Mouse (Mus musculus): ENCODE results near the gene Cd274. TPM values are rescaled to one million over a fixed set of nuclear protein-coding genes. Genes with fewer than 3 reads are reported as not detected.

Cd274 gene
- total RNA-seq, 4 experiments from 2014 or later: 3.0 to 3.6 (median 3.4) TPM

DNA sequence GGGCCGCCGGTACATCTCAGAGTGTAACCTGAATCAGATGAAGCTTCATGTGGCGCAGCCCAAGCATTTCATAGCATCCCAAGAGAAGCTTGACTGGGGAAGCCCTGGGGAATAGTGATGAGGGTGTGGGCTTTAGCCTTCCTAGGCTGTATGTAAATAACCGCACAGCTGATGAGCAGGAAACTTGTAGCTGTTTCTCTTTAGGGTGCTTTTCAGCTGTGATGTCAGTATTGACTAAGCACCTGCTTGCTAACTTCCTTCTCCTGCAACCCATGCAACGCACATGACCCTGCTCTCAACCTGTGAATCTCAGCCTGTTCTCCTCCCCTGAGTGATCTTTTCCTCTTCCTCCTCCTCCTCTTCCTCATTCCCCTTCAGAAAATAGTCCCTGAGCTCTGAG is 3.2 kb upstream of the Cd274 start:
- no peak for DNase-seq (ENCODE audit: low spot score)

DNA sequence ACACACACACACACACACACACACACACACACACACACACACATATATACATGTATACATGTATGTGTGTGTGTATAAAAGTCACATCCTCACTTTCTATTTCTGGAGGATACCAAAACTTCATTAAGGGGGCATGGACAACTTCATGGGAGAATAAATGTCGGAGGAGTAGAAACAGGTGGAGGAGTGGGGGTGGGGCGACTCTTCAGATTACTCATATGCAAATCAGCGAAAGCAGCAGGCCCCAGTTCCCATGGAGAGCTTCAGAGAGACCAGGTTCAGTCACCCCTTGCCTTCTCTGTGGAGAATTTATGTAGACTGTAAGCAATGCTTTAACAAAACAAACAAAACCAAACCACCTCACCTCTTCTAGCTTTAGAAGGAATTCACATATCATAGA is 2.1 kb upstream of the Cd274 start:
- no peak for DNase-seq (ENCODE audit: low spot score)

DNA sequence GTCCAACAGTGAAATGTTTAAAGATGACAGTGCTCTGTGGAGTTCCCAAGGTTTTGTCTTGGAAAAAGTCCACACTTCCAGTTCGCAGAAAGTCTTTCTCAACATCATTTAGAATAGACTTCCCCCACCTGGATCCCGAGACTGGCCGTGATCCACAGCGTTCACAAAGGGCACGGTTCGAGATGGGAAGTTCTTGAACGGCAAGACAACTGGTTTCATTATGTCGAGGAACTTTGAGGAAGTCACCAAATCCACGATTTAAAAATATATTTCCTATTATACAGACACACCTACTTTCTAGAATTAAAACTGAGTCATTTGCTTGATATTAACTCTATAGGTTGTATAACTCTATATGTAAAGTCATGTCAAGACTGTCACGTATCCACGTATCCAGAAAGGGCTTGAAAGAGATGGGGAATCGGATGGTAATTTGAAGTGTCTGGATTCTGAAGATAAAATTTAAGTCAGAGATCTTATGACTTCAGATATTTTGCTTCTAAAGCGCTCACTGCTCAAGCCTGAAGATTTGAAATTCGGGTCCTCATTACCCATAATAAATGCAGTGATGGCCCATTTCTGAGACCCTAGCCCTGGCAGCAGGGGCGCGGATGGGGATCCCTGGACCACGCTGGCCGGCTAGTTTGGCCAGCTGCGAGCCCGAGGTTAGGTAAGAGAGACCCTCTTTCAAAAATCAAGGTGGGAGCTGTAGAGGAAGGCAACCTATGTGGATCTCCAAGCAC is 858 bp upstream of the Cd274 start:
- DNase-seq (ENCODE audit: low spot score): no peak

DNA sequence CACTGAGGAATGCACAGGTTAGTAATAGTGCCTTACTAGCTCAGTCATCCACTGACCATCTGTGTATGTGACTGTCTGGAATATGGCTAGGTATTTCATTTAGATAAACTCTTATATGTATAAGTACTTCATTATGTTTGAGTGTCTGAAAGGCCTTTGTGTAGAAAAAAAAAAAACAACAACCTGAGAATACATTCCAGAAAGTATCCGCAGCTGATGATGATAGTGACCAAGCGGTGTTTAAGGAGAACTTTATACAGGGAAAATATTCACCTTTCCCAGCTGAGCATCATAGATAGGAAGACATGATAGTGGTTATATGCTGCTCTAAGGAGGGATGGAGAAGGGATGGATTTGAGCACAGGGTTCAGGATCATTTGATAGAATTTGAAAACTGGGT is 786 bp downstream of the Cd274 start:
- DNase-seq (ENCODE audit: low spot score): no peak

DNA sequence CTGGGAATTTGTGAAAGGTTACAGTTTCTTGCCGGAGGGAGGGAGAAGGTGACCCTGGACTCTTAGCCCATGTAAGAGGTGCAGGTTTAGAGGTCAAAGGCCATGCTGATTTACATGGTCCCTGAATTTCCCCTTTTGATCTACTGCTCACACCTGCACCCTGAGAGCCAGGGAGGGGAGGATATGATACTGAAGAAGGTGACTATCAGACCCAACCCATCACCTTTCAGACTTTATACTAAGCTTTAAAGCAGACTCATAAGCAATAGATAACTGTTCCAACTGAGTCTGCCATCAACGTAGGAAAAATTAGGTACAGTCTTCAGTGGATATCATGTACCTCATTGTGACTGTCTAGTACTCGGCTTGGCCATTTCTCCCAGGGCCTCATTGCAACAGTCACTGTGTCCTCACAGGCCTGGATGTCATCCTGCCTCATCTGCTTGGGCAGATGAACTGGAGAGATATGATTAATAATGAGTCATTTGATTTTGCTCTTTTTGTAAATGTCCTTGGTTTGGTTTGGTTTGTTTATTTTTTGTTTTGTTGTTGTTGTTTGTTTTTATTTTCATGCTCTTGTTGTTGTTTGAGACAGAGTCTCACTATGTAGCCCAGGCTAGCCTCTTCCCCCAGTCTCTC is 1.5 kb downstream of the Cd274 start:
- no peak for DNase-seq (ENCODE audit: low spot score)

DNA sequence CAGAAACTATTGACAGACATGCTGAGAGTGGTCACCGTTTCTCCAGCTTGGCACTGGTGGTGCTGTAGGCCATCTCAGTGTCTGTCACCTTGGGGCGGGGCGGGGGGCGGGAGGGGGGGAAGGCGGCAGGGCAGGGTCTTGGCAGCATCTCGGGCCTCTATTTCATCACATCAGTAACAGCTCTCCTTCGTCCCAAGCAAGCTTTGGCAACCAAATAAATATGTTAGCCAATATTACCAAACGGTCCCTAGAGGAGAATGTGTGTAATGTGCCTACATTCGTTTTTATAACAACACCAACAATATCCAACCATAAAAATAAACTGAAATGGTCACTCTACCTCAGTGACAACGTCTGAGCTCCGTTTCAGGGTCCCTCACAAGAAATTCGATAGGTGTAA is 2.9 kb downstream of the Cd274 start:
- no peak for DNase-seq (ENCODE audit: low spot score)

DNA sequence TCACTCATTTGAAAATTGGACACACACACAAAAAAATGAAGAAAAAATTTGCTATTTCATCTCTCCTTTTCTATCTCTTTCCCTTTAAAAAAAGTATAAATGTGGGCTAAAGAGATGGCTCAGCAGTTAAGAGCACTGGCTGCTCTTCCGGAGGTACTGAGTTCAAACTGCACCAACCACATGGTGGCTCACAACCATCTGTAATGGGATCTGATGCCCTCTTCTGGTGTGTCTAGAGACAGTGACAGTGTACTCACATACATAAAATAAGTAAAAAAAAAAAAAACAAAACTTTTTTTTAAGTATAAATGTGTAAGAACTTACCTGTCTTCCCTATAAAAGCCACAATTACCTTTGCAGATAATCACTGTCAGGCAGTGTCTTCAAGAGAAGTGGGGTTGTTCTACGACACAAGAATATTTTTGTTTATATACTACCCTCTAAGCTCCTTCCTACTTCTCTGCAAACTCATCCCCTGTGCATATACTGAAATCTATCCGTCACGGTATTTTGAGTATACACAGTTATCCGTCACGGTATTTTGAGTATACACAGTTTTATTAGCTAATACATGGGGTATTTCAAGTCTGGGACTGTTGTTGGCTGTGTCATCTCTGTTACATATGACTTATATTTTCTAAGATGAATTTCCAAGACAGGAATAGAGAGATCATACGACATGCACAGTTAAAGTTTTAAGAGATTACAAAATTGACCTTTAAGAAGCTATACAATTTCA is 3.5 kb downstream of the Cd274 start:
- no peak for DNase-seq (ENCODE audit: low spot score)

DNA sequence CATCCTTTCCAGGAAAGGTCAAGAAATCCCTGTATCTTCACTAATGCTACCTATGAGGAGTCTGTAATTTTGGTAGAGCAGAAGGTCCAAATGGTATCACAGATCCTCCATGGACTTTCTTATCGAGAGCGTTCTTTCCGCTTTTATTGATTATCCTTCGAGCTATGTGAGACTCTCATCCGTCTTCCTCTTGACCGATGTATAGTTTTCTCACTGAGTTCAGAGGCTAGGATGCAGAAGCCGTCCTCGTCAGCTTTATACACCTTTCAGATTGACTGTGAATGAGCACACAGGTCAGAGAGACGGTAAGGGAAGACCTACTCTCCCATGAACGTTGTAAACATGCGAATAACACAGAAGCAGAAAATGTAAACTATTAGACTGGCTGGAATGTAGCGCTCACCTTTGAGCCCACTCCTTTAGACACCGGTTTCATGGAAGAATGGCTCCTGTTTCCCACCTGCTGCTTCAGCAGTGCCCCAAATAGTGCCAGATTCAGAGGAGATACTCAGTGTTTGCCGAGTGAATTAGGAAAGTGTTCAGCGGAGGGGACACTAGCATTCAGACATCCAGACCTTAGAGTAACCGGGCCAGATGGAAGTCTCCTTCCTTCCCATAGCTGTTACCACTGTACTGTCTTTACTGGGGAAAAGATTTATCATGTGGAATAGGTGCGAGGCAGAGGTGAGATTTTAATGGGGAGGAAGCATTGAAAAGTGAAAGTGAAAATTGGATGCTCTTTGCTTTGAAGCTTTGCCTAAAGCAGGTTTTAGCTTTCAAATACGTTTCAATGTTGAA is 4.2 kb downstream of the Cd274 start:
- peak; percentile 26 for DNase-seq (ENCODE audit: low spot score)

DNA sequence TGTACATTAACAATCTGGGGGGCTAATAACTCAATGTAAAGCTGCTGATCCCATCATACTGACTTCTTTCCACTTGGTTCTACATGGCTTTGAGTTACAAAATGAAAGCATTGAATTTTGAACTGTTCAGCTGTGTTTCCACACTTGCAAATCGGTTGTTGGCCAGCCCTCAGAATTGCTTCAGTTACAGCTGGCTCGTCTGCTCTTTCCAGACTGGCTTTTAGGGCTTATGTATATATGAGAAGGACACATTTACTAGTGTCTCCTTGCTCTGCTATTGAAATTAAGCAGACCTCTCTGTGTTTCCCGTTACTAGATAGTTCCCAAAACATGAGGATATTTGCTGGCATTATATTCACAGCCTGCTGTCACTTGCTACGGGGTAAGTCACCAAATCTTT is 4.9 kb downstream of the Cd274 start:
- peak; percentile 42 for DNase-seq (ENCODE audit: low spot score)

DNA sequence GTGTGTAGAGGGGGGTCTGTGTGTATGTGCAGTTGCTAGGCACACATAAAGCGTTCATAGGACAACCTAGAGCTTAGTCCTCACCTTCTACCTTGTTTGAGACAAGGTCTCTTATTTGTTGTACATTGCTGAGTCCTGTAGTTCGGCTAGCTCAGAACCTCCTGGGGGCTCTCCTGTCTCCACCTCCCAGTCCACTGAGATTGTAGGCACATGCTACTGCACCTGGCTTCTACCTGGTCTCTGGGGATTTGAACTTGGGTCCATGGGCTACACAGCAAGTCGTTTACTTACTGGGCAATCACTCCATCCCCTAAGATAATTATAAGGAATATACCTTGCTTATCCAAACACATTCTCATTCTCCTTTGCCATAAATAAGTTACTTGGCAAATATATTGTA is 5.4 kb downstream of the Cd274 start:
- no peak for DNase-seq (ENCODE audit: low spot score)

DNA sequence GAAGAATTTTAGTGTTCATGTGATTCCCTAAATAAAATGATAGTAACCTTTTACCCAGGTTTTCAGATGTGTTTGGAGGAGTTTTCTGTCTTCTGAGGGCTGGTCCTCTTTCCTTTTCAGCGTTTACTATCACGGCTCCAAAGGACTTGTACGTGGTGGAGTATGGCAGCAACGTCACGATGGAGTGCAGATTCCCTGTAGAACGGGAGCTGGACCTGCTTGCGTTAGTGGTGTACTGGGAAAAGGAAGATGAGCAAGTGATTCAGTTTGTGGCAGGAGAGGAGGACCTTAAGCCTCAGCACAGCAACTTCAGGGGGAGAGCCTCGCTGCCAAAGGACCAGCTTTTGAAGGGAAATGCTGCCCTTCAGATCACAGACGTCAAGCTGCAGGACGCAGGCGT is 6.2 kb downstream of the Cd274 start:
- DNase-seq (ENCODE audit: low spot score): no peak

DNA sequence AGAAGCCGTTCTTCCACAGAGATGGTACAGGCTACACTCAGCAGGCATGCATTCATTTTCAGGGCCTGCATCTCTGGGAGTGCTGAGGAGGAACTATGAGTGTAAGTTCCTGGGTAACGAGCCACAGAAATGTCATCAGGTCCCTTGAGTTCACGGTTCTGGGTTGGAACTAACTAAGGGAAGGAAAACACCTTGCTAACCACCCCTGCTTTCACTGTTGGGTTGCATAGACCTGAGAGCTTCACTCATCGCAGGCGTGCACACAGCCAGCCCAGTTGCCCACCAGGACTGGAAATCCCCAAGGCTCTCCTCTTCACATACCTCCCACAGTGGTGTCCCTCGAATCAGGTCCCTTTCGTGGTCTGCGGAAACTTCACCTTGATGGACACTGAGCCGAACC is 7.7 kb downstream of the Cd274 start:
- DNase-seq (ENCODE audit: low spot score): no peak

DNA sequence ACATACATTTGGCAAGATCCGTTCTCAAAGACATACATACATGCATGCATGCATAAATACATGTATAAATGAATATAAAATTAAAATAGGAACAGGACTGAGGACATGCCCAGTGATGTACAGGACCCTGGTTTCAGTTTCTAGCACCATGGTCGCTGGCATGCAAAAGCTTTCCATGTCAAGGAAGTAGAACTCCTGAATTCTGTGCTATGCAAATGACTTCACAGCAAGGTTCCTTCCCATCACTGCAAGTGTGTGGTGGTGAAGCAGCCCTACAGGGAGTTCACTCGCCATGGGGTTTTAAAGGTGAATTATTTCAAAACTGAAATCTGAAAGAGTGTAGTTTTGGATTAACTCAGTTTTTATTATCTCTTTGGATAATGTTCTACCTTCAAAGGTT is 9.1 kb downstream of the Cd274 start:
- no peak for DNase-seq (ENCODE audit: low spot score)

DNA sequence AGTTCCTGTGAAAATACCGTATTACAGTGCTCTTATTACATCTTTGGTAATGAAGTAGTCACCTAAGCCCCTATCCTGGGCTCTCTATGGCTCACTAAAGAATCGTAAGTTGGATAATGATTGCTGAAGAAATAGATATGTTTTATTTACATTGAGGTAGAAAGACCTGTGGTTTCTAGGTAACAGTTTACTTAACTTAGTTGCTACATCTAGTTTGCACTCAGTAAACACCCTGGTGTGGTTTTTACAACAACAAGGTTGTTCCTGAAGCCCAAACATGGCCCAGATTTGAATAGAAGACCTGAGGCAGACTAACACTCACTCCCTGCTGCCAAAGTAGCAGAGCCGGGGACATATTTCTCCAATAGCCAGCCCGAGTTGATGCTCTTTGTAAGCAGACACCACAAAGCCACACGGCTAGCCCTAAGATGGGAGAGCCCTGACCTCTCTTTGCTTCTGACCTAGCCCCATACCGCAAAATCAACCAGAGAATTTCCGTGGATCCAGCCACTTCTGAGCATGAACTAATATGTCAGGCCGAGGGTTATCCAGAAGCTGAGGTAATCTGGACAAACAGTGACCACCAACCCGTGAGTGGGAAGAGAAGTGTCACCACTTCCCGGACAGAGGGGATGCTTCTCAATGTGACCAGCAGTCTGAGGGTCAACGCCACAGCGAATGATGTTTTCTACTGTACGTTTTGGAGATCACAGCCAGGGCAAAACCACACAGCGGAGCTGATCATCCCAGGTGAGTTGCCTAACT is 12.8 kb downstream of the Cd274 start:
- DNase-seq (ENCODE audit: low spot score): no peak

DNA sequence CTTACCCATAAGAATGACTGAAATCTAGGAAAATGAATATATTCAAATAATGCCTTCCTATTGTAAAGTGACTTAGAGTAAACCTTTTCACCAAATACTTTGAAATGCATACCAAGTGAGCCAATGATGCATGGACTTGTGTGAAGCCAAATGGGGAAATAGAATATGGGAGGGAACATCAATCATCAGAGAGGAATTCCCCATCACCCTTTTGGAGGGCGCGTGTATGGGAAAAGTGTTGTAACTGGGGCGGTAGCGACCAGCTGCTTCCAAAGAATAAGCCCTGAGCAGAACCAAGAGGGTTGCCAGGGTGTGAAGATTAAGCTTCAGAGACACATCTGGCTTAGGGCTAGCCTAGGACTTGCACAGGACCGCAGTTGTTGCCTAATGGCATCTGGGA is 16.1 kb downstream of the Cd274 start:
- no peak for DNase-seq (ENCODE audit: low spot score)

DNA sequence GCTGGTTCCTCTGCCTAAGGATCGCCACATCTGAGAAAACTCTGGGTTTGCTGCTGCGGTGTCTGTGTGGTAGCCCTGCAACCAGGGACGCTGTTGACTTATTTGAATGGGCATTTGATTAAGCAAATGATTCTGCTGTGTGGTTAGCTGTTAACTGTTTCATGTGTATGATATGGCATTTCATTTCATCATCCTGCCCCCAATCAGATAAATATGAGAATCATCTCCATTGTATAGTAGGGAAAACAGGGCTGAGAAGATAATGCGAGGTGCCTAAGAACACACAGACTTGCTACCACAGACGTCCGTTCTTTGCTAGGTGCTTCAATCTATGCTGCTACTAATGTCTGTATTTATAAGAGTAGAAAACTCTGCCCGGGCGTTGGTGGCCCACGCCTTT is 17.2 kb downstream of the Cd274 start:
- DNase-seq (ENCODE audit: low spot score): no peak

DNA sequence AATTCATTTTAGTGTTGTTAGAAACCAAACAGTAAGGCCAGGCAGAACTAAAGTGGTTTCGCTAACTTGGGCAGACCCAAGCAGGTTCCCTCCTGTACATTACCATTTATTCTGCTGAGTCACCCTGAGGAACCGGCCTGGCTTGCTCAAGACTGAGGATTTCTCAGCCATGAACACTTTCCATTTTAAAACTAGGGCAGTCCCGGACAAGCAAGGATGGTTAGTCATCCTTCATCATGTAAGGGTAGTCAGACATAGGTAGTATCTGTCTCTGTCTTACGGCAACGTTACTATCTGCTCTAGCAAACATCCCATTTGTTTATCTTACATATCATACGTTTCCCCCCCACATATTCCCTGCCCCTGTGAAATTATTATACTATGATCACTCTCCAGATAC is 17.7 kb downstream of the Cd274 start:
- no peak for DNase-seq (ENCODE audit: low spot score)

DNA sequence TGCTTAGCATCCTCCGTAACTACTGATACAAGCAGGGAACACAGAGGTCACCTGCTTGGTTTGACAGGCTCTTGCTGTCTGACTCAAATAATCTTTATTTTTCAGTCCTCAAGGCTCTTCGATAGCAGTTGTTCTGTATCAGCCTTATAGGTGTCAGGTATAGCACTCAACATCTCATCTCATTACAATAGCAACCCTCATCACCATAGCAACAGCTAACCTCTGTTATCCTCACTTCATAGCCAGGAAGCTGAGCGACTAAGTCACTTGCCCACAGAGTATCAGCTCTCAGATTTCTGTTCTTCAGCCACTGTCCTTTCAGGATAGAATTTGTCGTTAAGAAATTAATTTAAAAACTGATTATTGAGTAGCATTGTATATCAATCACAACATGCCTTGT is 18.6 kb downstream of the Cd274 start:
- DNase-seq (ENCODE audit: low spot score): no peak

DNA sequence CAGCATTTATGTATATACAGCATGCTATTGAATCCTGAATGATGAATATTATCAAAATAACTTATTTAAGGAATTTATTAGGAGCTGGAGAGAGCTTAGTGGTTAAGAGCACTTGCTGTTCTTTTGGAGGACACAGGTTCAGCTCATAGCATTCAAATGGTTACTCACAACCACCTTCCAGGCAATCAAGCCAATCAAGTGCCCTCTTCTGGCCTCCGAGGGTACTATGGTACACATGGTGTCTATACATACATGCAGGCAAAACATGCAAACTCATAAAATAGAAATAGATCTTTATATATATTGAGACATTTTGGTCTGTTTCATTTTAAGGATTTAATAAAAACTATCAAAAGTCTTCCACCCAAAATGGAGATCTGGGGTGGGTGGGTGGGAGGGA is 21.6 kb downstream of the Cd274 start:
- no peak for DNase-seq (ENCODE audit: low spot score)

DNA sequence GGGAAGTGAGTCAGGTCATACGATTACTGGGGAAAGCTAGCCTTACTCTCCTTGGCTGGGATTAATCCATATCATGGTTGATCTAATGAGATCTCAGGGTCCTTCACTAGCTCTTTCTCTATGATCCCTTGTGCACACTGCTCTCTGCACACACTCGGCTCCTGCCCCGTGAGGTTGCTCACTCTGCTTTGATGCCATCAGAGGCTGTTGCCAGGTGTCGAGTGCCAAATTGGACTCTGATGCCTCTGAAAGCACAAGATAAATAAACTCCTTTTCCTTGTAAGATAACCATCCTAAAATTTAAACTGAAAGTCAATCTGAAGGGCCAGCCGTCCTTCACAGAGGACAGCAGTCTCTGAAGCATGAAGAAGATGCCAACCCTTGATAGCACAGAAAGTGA is 23.2 kb downstream of the Cd274 start:
- no peak for DNase-seq (ENCODE audit: low spot score)

DNA sequence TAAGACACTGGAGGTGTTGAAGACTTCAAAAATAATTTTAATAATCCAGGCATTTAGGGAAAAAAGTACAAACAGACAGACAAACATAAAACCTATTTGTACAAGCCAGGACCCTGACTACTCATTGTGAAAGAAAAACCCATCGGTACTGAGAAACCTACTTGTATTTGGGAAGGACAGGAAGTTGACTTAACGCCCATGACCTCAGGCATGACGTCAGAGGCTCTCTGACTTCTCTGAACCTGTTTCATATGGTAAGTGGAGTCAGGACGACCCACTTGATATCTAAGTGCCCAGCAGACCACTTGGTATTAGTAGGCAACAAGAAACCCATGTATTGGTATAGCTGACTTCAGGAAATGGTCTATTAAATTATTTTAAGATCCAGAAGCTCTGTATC is 24.0 kb downstream of the Cd274 start:
- no peak for DNase-seq (ENCODE audit: low spot score)

Data from heart, adult 8-10 months (tissue).